Mouse (Mus musculus) ES-E14 (cell line): ENCODE results near the gene Kctd17. TPM values are rescaled to one million over a fixed set of nuclear protein-coding genes. Genes with fewer than 3 reads are reported as not detected.

Experiments used
- DNase-seq: peaks from one replicate; pipeline ENCODE4 v3.0.0-alpha.2; 2013; ENCODE audit warnings: low read depth, low spot score
- H3K27ac ChIP-seq: 2 replicates; pipeline ENCODE4 v1.5.1; 2012; ENCODE audit warnings: low read depth, mild to moderate bottlenecking, low read length, moderate library complexity, mixed read lengths; ENCODE audit not compliant: poor library complexity, insufficient read depth, severe bottlenecking
- H3K36me3 ChIP-seq: 2 replicates; pipeline ENCODE4 v1.6.1; 2012; ENCODE audit warnings: mild to moderate bottlenecking, low read length, moderate library complexity, mixed read lengths; ENCODE audit not compliant: control insufficient read depth, poor library complexity, insufficient read depth, severe bottlenecking
- H3K4me1 ChIP-seq, 2 experiments: fragments of 150-350 bp in 1 of 2; sonication (generic) in 1 of 2; 2 replicates each; pipeline ENCODE4 v1.6.1; 2012; ENCODE audit warnings: low read length in 2 of 2, mild to moderate bottlenecking in 1 of 2, mixed read lengths in 1 of 2; ENCODE audit not compliant: control insufficient read depth in 2 of 2, insufficient read depth in 2 of 2, poor library complexity in 1 of 2
- H3K4me3 ChIP-seq, 2 experiments: fragments of 150-350 bp in 1 of 2; sonication (generic) in 1 of 2; 2 replicates each; pipeline ENCODE4 v1.5.1; 2012; ENCODE audit warnings: low read length in 2 of 2, low read depth in 1 of 2, mild to moderate bottlenecking in 1 of 2, mixed read lengths in 1 of 2; ENCODE audit not compliant: insufficient read depth in 1 of 2, poor library complexity in 1 of 2, severe bottlenecking in 1 of 2
- H3K9ac ChIP-seq: 2 replicates; pipeline ENCODE4 v1.6.1; 2012; ENCODE audit warnings: low read depth, mild to moderate bottlenecking, low read length, mixed read lengths; ENCODE audit not compliant: poor library complexity, insufficient read depth, severe bottlenecking
- H3K9me3 ChIP-seq: fragments of 150-350 bp; sonication (generic); 2 replicates; pipeline ENCODE4 v1.6.1; 2012; ENCODE audit warnings: low read depth, mild to moderate bottlenecking, low read length; ENCODE audit not compliant: control insufficient read depth, insufficient read depth
- CHD2 ChIP-seq: IDR thresholded peaks from 2 replicates; pipeline ENCODE4 v1.6.1; 2014; ENCODE audit warnings: mild to moderate bottlenecking, low read depth, low read length, inconsistent platforms
- HCFC1 ChIP-seq: IDR thresholded peaks from 2 replicates; pipeline ENCODE4 v1.6.1; 2012; ENCODE audit warnings: low read length, inconsistent platforms, borderline replicate concordance; ENCODE audit not compliant: insufficient read depth
- MAFK ChIP-seq: IDR thresholded peaks from 2 replicates; pipeline ENCODE4 v1.6.1; 2014; ENCODE audit warnings: mild to moderate bottlenecking, low read depth, low read length, inconsistent platforms; ENCODE audit not compliant: insufficient read depth
- ZC3H11A ChIP-seq: IDR thresholded peaks from 2 replicates; pipeline ENCODE4 v1.6.1; 2012; ENCODE audit warnings: low read depth, mild to moderate bottlenecking, inconsistent platforms, low read length, borderline replicate concordance
- ZNF384 ChIP-seq: IDR thresholded peaks from 2 replicates; pipeline ENCODE4 v1.6.1; 2012; ENCODE audit warnings: low read depth, low read length, inconsistent platforms
- in situ Hi-C, 2 experiments: fragments of 600-800 bp; cut with MboI; formaldehyde crosslinking; loops; one replicate each; pipeline ENCODE4 v1.15.1; 2025; ENCODE audit warnings: low sequenced_read_pairs in 2 of 2, inconsistent platforms in 1 of 2; ENCODE audit not compliant: unreplicated experiment in 2 of 2
- total RNA-seq: library from RNA; depleted of rRNA; stranded (reverse); fragments of 300-350 nt; gene quantifications from 2 replicates; pipeline ENCODE4 v1.2.3, GENCODE M21; 2012

The Kctd17 gene
- total RNA-seq, 1 experiment = 24.7 TPM

GRCm38 (mm10) chr15:78383450-78384219 lies 44.7 kb upstream of the Kctd17 start:
- no peak for DNase-seq
- H3K36me3 ChIP-seq = no peaks in the 10 kb centered on the region
- no peak overlapping the region for H3K27ac ChIP-seq
- no peaks in the 10 kb centered on the region for H3K9me3 ChIP-seq
- peaks cover 3% of the 10 kb centered on the region in 2 experiments; a peak in 2 of 4 replicates for H3K4me1 ChIP-seq
- in situ Hi-C loops = no loop called here
- TF ChIP-seq CHD2 = no peak
- no peak for TF ChIP-seq ZC3H11A
- TF ChIP-seq ZNF384 = no peak
- no peak for TF ChIP-seq HCFC1
- no peak for TF ChIP-seq MAFK
- H3K4me3 ChIP-seq = no peak overlapping the region
- H3K9ac ChIP-seq = no peak overlapping the region

- TF ChIP-seq CHD2 = no peak
- no peak for TF ChIP-seq HCFC1
- TF ChIP-seq ZC3H11A = no peak
- Histone ChIP-seq H3K9me3 (no peaks in the 10 kb centered on the region), H3K4me3 (no peak overlapping the region), H3K36me3 (no peaks in the 10 kb centered on the region), H3K27ac (no peak overlapping the region), H3K4me1 (peaks cover 3% of the 10 kb centered on the region in 2 experiments; a peak in 2 of 4 replicates), H3K9ac (no peak overlapping the region)
- no peak for DNase-seq
- in situ Hi-C loops = no loop called here
Measured at GRCm38 (mm10) chr15:78384220-78385116, 43.9 kb upstream of the Kctd17 start.

- in situ Hi-C loops = no loop called here
- no peak overlapping the region for H3K4me3 ChIP-seq
- no peaks in the 10 kb centered on the region for H3K36me3 ChIP-seq
- H3K9me3 ChIP-seq = no peaks in the 10 kb centered on the region
- no peak overlapping the region for H3K27ac ChIP-seq
- TF ChIP-seq HCFC1 = no peak
- no peak for TF ChIP-seq MAFK
- TF ChIP-seq CHD2 = no peak
- TF ChIP-seq ZC3H11A = no peak
- no peak for TF ChIP-seq ZNF384
- H3K9ac ChIP-seq = no peak overlapping the region
- no peak for DNase-seq
- H3K4me1 ChIP-seq = peaks cover 3% of the 10 kb centered on the region in 2 experiments; a peak in 2 of 4 replicates
Measured at GRCm38 (mm10) chr15:78385564-78385963, 42.8 kb upstream of the Kctd17 start.

DNA sequence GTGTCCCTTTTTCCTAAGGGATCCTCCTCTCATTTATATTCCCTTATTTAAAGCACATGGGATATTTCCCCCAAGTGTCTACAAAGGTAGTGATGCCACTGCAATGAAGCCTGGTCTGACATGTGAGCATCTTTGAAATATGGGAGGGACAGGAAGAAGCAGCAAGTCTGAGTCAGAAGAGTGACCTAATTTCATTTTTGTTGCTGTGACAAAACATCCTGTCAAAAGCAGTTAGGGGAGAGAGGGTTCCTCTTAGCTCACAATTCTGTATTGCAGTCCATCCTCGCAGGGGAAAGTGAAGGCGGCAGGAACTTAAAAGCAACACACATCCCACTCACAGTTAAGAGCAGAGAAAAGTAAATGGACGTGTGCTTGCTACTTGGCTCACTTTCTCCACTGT lies 37.5 kb upstream of the Kctd17 start:
- Histone ChIP-seq H3K9me3 (no peaks in the 10 kb centered on the region), H3K4me3 (no peak overlapping the region), H3K36me3 (no peaks in the 10 kb centered on the region), H3K27ac (no peak overlapping the region), H3K4me1 (no peaks in the 10 kb centered on the region; a peak in 1 of 4 replicates), H3K9ac (no peak overlapping the region)
- in situ Hi-C loops = no loop called here
- DNase-seq = no peak
- no peak for TF ChIP-seq MAFK
- no peak for TF ChIP-seq CHD2
- TF ChIP-seq ZNF384 = no peak
- no peak for TF ChIP-seq HCFC1
- no peak for TF ChIP-seq ZC3H11A
